Mouse (Mus musculus) neural tube, embryonic 11.5 days (tissue): ENCODE data around the gene Vamp5. TPM values are rescaled to one million over a fixed set of nuclear protein-coding genes. Genes with fewer than 3 reads are reported as not detected.

Experiments
- ATAC-seq: fragments of 200-750 bp; cut with Nextera tagmentation; 2 replicates; pipeline ENCODE4 v1.8.0; 2017; ENCODE audit warnings: moderate number of reproducible peaks, mild to moderate bottlenecking, moderate TSS enrichment, moderate library complexity; ENCODE audit not compliant: insufficient read depth, low FRiP score, low TSS enrichment
- DNase-seq: peaks from one replicate; pipeline ENCODE4 v3.0.0-alpha.2; 2015; ENCODE audit warnings: low spot score
- H3K27ac ChIP-seq: fragments of 300-500 bp; sonication (generic); 2 replicates; pipeline ENCODE4 v1.5.1; 2014; ENCODE audit warnings: low read depth, mild to moderate bottlenecking, low read length
- H3K27me3 ChIP-seq: fragments of 300-500 bp; sonication (generic); 2 replicates; pipeline ENCODE4 v1.6.1; 2014; ENCODE audit warnings: mild to moderate bottlenecking, low read length, mixed read lengths; ENCODE audit not compliant: control insufficient read depth, insufficient read depth
- H3K36me3 ChIP-seq: fragments of 300-500 bp; sonication (generic); 2 replicates; pipeline ENCODE4 v1.6.1; 2014; ENCODE audit warnings: mild to moderate bottlenecking, low read length, moderate library complexity, mixed read lengths; ENCODE audit not compliant: control insufficient read depth, insufficient read depth
- H3K4me1 ChIP-seq: fragments of 300-500 bp; sonication (generic); 2 replicates; pipeline ENCODE4 v1.6.1; 2014; ENCODE audit warnings: low read length, mixed read lengths; ENCODE audit not compliant: control insufficient read depth, insufficient read depth
- H3K4me2 ChIP-seq: fragments of 300-500 bp; sonication (generic); 2 replicates; pipeline ENCODE4 v1.6.1; 2014; ENCODE audit warnings: low read depth, mild to moderate bottlenecking, moderate library complexity
- H3K4me3 ChIP-seq: fragments of 300-500 bp; sonication (generic); 2 replicates; pipeline ENCODE4 v1.5.1; 2014; ENCODE audit warnings: low read depth, low read length
- H3K9ac ChIP-seq: fragments of 300-500 bp; sonication (generic); 2 replicates; pipeline ENCODE4 v1.6.1; 2014; ENCODE audit warnings: mild to moderate bottlenecking, low read length
- H3K9me3 ChIP-seq: fragments of 300-500 bp; sonication (generic); 2 replicates; pipeline ENCODE4 v1.6.1; 2016; ENCODE audit warnings: low read length; ENCODE audit not compliant: control insufficient read depth
- WGBS: fragments of 180-500 bp; shearing (Covaris S2); extraction: QIAGEN DNeasy Blood & Tissue Kit; methylation state at CpG from one replicate; pipeline ENCODE4 v1.1.7; 2014; 5-methylcytosine and 5-hydroxymethylcytosine counted together
- polyA plus RNA-seq: library from polyadenylated mRNA; unstranded; fragments of >200 nt; fragmentation: Nextera tagmentation; extraction: Ambion mirVana; gene quantifications from 2 replicates; pipeline ENCODE4 v1.2.1, GENCODE M21; 2014

Gene Vamp5
- polyA plus RNA-seq, 1 experiment from 2014 or later, result 13.4 TPM

DNA sequence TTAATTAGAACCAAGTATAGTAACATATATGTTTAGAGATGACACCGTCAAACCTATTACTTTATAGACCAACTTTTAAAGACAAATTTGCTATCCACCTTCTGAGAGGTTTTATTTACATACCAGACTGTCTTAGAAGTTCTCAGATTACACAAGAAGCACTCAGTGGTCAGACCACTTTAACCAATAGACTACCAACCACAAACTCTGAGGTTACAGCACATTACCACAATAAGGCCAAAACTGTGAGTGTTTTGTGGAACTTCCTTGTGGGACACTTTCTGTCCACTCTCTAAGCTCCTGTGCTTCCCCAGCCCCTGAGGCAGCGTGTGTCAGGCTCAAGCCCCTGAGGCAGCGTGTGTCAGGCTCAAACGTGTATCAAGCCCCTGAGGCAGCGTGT, 51.2 kb downstream of the Vamp5 start:
- no peak overlapping the region for H3K4me2 ChIP-seq
- no peaks in the 10 kb centered on the region for H3K9me3 ChIP-seq
- ATAC-seq, result no peak
- no peaks in the 10 kb centered on the region for H3K4me1 ChIP-seq
- WGBS, result 94% methylated on average over 5 of the region's 5 CpGs
- no peak overlapping the region for H3K9ac ChIP-seq
- no peak overlapping the region for H3K27ac ChIP-seq
- H3K27me3 ChIP-seq, result no peaks in the 10 kb centered on the region
- H3K4me3 ChIP-seq, result no peak overlapping the region
- DNase-seq, result no peak
- peaks cover 20% of the 10 kb centered on the region for H3K36me3 ChIP-seq

DNA sequence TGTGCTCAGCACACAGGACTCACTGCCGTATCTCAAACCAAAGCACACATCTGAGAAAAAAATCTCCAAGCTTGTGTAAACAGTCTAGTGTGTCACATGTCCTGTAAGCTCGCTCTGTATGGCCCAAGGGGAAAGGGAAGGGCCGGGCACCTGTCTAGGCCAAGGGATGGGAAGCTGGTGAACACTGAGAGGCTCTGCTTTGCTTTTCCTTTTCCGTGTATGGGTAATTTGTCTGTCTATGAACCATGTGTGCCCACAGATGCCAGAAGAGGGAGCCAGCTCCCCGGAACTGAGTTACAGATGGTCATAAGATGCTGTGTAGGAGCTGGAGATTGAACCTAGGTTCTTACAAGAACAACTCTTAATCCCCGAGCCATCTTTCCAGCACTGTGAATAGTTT, 54.0 kb downstream of the Vamp5 start:
- no peak overlapping the region for H3K4me2 ChIP-seq
- DNase-seq (no peak), ATAC-seq (no peak)

DNA sequence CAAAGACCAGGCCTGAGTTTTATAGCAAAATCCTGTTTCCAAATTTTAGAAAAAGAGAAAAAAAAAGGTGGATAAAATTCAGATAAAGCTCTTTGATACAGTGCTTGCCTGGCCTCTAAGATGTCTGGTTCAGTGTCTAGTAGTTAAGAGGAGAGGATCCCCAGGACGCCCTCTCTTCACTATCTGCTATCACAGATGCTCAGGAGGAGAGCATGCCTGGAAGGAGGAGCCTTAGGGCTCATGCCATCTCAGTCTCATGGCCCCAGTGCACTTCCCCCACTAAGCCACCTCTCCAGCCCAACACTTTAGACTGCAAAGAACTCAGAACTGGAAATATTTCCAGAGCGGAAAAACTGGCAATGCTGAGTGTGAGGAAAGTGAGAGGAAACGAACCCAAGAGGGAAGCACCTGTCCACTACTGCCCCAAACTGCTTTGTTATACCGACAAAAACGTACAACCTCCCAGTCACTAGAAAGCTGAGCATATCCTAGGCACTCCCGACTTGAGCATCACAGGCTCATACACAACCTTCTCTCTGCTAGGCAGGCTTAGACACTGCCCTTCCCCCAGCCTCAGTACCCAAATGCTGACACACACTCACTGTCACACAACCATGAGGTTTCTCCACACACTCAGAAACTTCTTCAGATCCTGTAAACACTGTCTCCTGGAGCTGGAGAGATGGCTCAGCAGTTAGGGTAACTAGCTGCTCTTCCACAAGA, 56.3 kb downstream of the Vamp5 start:
- no peak overlapping the region for H3K4me2 ChIP-seq
- DNase-seq (no peak), ATAC-seq (no peak)
- no peaks in the 10 kb centered on the region for H3K4me1 ChIP-seq
- peaks cover 25% of the 10 kb centered on the region for H3K36me3 ChIP-seq
- no peaks in the 10 kb centered on the region for H3K9me3 ChIP-seq
- no peak overlapping the region for H3K4me3 ChIP-seq
- no peak overlapping the region for H3K27ac ChIP-seq
- H3K9ac ChIP-seq, result no peak overlapping the region
- H3K27me3 ChIP-seq, result no peaks in the 10 kb centered on the region
- WGBS, result 91% methylated on average over 6 of the region's 6 CpGs

More for the DNA sequence above, 54.0 kb downstream of the Vamp5 start:
- Histone ChIP-seq H3K4me3 (no peak overlapping the region), H3K36me3 (peaks cover 24% of the 10 kb centered on the region), H3K27me3 (no peaks in the 10 kb centered on the region), H3K4me1 (no peaks in the 10 kb centered on the region), H3K27ac (no peak overlapping the region), H3K9me3 (no peaks in the 10 kb centered on the region), H3K9ac (no peak overlapping the region)
- 84% methylated on average over 6 of the region's 6 CpGs for WGBS

DNA sequence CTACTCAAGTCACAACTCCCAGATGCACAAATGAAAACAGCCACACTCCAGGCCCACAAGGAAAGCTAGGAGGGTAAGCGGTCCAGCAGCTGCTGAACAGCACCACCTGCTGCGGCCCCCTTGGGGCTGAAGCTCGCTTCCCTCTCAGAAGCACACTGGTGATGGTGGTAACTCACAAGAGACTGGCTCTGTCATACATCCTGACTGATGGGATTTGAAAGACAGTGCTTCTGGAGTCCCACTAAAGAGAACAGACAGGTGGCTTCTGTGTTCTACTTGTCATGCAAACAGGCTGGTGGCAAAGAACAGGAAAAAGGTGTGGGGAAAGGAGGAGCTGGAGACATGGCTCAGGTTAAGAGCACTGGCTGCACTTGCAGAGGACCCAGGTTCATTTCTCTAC, 57.3 kb downstream of the Vamp5 start:
- Histone ChIP-seq H3K4me3 (no peak overlapping the region), H3K9me3 (no peaks in the 10 kb centered on the region), H3K4me1 (no peaks in the 10 kb centered on the region), H3K36me3 (peaks cover 24% of the 10 kb centered on the region), H3K9ac (no peak overlapping the region), H3K27ac (no peak overlapping the region), H3K27me3 (no peaks in the 10 kb centered on the region), H3K4me2 (no peak overlapping the region)
- 90% methylated on average over 3 of the region's 3 CpGs for WGBS
- DNase-seq, result no peak
- no peak for ATAC-seq

DNA sequence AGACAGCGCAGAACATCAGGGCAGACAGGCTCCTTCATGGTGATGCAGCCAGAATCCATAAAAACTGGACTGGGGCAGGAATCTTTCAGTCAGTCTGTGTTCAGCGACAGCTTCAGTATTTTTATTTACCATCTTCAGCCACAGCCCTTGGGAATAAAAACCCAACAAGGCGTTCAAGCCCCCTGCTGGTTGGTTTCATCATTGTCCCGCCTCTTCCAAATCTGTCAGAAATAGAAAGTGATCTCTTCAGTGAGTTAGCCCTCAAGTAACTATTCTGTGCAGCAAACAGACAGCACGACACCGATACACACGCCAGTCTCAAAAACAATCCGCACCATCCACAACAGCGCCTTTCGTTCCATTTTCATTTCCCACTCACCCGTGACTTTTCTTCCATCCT, 61.2 kb downstream of the Vamp5 start:
- H3K36me3 ChIP-seq, result peaks cover 20% of the 10 kb centered on the region
- ATAC-seq, result no peak
- H3K9me3 ChIP-seq, result no peaks in the 10 kb centered on the region
- no peaks in the 10 kb centered on the region for H3K4me1 ChIP-seq
- H3K27me3 ChIP-seq, result no peaks in the 10 kb centered on the region
- no peak overlapping the region for H3K9ac ChIP-seq
- 89% methylated on average over 11 of the region's 11 CpGs for WGBS
- peak; percentile 40 for DNase-seq
- no peak overlapping the region for H3K27ac ChIP-seq
- H3K4me3 ChIP-seq, result no peak overlapping the region
- H3K4me2 ChIP-seq, result no peak overlapping the region

Other genes with a start within 250 kb of the Vamp5 start
- gene Atoh8, start 144.9 kb downstream of the Vamp5 start, polyA plus RNA-seq, result 8.5 and 9.4 TPM in 2 replicates
- gene Sftpb, start 75.9 kb downstream of the Vamp5 start, polyA plus RNA-seq, result not detected in 2 replicates
- 95.7 and 104 TPM in 2 replicates for gene Usp39, start 35.3 kb downstream of the Vamp5 start, polyA plus RNA-seq
- gene 0610030E20Rik, start 33.2 kb downstream of the Vamp5 start, polyA plus RNA-seq, result 17.4 TPM in 2 replicates
- 9.3 and 12.4 TPM in 2 replicates for gene Tmem150a, start 25.0 kb downstream of the Vamp5 start, polyA plus RNA-seq
- gene Rnf181, start 13.5 kb downstream of the Vamp5 start, polyA plus RNA-seq, result 106 and 114 TPM in 2 replicates
- 38.5 and 45.2 TPM in 2 replicates for gene Vamp8, start 10.2 kb upstream of the Vamp5 start, polyA plus RNA-seq
- 11.2 and 14.7 TPM in 2 replicates for gene Ggcx, start 33.8 kb upstream of the Vamp5 start, polyA plus RNA-seq
- 449 TPM in 2 replicates for gene Mat2a, start 59.1 kb upstream of the Vamp5 start, polyA plus RNA-seq
- gene Sh2d6, start 141.2 kb upstream of the Vamp5 start, polyA plus RNA-seq, result not detected in 2 replicates
- gene Capg, start 163.9 kb upstream of the Vamp5 start, polyA plus RNA-seq, result 10.1 and 10.2 TPM in 2 replicates
- 16.5 and 17.0 TPM in 2 replicates for gene Elmod3, start 217.9 kb upstream of the Vamp5 start, polyA plus RNA-seq
- 7.1 and 7.7 TPM in 2 replicates for gene Retsat, start 218.0 kb upstream of the Vamp5 start, polyA plus RNA-seq
- gene Tgoln1, start 236.5 kb upstream of the Vamp5 start, polyA plus RNA-seq, result 43.3 and 44.1 TPM in 2 replicates